Mouse (Mus musculus) adrenal gland, adult 8-10 months (tissue): ENCODE data around the gene Wipf3. TPM values are rescaled to one million over a fixed set of nuclear protein-coding genes. Genes with fewer than 3 reads are reported as not detected.

Source experiments
- DNase-seq: peaks from one replicate; pipeline ENCODE4 v3.0.0; 2022
- total RNA-seq, 4 experiments: library from RNA; stranded (reverse); gene quantifications; 2 replicates each; pipeline ENCODE4 v1.2.4; 2022

The Wipf3 gene
- total RNA-seq, 4 experiments from 2014 or later: 1.3 to 3.3 (median 2.7) TPM

DNA sequence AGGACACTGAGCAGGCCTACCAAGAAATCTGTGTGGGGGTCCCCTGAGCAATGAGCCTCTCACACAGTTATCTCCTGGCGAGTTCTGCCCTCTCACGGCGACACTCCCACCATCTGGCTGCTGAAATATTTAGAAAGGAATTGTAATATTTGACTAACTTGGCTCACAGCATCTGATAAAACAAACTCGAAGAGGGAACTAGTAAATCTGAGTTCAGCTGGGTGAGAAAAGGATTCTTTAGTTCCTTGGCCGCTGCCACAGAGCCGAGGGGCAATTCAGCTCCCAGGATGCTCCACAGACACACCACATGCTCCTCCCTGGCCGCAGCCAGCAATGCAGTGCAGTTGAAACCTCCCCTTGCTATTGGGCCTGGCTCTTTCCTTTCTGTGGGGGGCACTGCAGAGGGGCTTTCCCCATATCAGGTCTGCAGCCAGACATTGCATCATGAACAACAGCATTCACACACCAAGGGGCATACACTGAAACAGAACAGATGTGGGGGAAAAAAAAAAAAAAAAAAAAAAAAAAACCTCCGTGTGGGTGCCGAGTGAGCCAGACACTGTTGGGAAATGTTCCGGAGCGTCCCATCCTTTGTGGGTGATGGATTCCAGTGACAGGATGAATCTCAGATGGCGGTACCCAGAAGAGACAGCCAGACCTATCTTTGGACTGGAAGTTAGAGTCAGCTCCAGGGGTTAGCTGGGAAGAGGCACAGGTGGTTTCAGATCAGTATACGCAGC, 3.6 kb downstream of the Wipf3 start:
- DNase-seq: no peak

DNA sequence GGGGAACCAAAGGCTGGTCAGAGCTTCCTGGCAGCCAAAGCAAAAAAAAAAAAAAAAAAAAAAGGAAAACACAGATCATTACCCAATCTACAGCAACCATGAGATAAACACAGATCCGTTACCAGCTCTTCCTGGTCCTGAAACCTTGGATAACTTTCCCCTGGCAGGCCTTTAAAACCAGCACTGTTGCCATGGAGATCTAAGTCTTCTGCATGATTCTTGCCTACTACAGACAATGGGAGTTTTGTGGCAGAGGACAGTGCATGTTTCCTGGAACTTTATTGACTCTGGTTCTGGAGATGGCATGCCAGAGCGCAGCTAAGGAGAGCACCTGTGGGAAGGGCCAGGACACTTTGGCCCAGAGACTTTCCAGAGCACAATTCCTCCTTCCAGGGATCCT, 4.8 kb downstream of the Wipf3 start:
- DNase-seq: no peak

GRCm38 (mm10) chr6:54435663-54436062, 6.3 kb downstream of the Wipf3 start:
- no peak for DNase-seq

DNA sequence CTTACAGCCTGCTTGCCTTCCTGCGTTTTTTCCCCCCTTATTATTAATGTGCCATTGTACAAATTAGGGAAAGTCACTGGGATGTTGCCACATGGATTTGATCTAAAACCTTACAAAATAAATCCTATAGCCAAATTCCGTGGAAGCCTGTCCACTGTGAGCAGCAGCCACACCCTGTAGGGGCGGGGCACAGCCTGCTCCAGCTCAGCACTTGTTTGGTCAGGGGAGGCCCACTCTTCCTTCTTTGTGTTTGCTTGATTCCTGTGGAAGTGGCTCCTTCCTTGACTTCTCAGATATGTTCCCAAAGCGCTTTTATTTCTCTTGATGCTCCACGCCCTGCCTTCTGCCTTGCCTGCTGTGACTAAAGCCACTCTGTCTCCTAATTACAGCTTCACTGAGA, 6.9 kb downstream of the Wipf3 start:
- DNase-seq: no peak

GRCm38 (mm10) chr6:54438510-54438909, 9.1 kb downstream of the Wipf3 start:
- no peak for DNase-seq

- DNase-seq: no peak
These were observed 11.3 kb downstream of the Wipf3 start for GRCm38 (mm10) chr6:54440658-54441057.

- DNase-seq: no peak
These were observed 14.3 kb downstream of the Wipf3 start for GRCm38 (mm10) chr6:54443657-54444056.

- no peak for DNase-seq
These were observed 14.7 kb downstream of the Wipf3 start for GRCm38 (mm10) chr6:54444086-54444485.

DNA sequence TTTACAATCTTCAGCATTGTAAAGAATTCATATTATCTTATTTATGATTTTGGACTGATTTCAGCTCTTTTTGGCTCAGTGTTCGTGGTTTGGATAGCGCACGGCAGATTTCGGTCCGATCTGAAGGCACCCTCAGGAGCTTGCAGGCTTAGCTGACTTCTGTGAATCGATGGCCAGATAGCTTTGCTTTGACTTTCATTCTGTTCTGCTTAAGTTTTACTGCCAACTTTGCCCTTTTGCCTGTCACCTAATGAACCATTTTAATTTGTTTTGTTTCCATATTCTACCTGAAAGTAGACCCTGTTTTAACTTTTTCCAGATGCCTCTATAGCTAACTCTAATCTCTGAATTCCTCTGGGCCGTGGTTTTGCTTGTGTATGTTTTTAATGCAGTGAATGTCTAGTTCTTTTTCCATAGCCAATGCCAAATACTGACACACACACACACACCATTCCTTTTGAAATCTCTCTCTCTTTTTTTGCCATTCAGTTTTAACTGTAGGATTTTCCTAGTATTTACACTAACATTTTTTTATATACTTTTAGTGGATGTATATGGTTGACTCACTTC, 15.9 kb downstream of the Wipf3 start:
- DNase-seq: no peak

DNA sequence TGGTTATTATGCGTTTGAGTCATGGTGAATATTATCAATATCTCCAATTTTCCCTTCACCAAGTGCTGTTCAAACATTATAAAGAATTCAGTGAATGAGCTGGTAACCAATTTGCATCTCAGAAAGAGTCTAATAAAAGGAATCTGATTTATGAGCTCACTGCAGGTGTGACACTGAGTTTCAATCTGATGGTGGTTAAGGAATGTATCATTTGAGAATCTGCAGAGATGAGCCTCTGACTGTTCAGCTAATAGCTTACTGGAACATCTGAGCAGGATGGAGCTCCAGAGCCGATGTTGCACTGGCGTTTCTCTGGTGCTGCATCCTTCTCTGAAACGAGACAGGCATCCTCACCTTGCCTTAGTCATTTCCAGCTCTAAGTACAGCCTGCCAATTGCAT, 17.9 kb downstream of the Wipf3 start:
- no peak for DNase-seq

- DNase-seq: no peak
These were observed 30.3 kb downstream of the Wipf3 start for GRCm38 (mm10) chr6:54459661-54460060.

DNA sequence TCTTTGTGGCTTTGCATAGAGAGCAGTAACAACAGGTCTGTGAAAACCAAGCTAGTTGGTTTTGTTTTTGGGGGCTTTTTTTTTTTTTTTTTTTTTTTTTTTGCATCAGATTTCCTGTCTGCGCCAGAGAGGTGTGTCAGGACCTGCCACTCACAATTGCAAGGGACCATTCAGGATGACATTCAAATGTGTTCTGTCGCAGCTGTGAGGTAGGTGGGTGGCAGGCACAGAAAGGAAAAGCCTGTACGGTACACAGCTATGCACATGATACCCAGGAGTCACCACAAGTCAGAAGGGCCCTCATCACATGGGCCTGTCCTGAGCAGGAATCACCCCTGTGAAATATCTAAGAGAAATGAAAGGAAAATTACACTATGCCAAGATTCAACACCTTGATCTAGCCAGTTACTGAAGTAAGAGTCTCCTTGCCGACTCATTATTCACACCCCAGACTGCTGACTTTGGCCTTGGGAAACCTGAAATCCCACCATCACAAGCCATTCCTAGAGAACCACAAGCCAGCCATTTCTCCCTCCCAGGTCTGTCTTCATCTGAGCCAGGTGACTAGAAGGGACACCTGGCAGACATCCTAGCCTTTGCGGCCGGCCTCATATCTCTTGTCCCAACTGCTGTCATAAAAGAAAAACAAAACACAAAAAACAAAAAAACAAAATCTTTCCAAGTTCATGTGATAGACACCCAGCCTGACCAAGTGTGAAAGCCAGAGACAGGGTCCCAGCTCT, 30.9 kb downstream of the Wipf3 start:
- no peak for DNase-seq

DNA sequence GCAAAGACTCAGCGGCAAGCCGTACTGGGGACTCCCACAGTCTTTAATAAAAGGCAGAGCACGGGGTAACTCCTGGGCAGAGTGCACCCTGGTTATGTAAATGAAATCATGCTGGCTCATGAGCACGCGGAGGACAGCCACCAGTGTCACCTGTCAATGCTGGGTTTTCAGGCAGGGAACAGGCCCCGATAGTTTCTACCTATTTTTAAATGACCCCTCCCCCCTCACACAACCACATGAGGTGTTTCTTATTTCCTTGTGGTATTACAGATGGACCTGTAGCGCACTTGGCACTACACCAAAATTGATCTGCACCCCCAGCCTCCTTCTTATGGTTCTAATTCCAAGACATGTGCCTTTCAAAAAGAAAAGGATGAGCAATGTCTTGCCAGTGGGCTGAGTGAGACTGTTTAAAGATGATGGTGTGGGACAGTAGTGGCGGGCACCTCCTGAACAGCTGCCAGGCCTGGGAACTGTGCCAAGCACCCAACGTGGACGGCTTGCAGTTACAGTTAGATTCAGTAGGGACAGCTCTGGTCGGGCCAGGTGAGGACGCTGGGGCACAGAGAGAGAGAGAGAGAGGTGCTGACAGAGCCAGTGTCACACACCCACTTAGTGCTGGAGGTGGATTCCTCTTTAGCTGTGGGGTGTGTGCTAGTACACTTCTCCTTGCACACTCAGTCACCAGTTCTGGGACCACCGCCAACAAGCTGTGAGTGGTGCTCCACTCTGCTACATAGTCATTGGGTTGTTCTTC, 31.7 kb downstream of the Wipf3 start:
- no peak for DNase-seq

DNA sequence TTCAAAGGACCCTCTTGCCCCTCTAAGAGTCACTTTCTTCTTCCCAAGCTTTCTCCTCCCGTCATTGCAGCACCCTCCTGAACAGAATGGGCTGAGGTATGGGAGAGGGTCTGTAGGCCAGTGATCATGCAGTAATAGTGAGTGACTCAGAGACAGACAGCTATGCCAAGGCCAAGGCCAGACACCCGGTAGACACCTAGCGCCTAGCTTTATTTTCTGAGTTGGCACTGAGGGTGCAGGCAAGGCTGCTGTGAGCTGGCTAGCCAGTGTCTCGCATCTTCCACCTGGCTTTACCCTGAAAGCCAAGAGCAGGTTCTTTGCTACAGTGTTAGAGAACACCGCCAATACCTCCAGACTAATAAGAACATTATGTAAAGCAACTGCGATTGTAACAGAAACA, 33.4 kb downstream of the Wipf3 start:
- peak; percentile 45 for DNase-seq

DNA sequence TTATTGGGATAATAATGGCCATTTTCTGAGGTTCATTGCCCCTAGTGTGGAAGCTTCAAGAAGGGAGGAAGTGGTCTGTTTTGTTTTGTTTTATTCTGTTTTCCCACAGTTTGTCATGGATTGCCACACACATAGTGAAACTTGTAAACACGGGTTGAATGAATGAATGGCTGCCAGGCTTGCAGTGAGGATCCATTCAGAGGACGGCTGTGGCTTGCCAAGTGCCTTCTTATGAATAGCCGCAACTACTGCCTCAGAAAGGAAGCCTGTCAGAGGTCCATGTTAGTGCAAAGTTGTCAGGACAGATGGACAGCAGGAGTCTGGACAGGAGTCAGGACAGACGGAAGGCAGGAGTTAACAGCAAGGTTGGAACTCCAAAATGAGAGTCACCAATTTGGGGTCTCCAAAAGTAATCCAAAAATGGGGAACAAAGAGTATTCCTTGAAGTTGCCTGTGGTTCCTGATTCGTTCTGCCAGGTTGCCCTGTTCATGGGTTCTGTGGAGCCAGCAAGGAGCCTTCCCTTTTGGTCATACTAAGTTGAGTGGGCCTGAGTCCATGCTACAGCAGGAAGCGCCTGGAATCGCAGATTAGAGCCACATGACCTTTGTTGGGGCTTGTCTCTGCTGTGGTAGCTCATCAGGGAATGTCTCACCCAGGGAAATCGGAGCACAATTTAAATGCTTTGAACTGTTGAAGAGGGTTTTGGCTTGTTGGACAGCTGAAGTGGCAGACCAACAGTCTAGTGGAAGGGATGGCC, 34.5 kb downstream of the Wipf3 start:
- DNase-seq: no peak

DNA sequence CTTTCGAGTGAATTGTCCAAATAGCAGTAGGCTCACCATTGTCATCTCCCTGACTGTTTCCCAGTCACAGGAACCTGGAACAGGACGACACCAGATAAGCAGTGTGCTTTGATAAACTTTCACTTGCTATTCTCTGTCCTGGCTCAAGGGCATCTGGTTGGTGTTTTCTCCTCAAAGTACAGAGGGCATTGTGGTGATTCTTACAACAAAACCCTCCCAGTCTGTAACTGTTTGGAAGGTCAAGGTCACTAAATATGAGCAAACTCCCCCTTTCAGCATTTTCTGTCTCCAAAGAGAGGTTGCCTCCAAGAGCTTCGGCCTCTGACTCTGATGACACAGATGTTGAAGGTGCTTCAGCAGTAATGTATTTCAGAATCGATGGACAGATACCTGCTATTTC, 35.5 kb downstream of the Wipf3 start:
- no peak for DNase-seq

DNA sequence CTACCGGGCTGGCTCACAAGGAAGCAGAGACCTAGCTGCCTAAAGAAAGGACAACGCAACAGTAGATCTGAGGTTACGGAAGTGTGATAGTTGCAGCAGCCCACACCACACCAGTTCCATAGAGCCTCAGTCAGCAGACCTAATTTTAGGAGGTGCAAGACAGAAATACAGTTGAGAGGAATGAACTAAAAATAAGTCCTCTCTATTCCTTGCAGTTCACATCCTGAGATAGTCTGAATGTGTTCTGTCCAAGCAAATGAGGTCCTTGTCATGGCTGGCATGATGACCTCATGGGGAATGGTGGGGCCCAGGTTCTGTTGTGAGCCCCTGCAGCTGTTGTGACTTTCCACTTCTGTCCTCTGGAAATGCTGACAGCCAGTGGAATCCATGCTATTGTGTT, 38.0 kb downstream of the Wipf3 start:
- DNase-seq: no peak

DNA sequence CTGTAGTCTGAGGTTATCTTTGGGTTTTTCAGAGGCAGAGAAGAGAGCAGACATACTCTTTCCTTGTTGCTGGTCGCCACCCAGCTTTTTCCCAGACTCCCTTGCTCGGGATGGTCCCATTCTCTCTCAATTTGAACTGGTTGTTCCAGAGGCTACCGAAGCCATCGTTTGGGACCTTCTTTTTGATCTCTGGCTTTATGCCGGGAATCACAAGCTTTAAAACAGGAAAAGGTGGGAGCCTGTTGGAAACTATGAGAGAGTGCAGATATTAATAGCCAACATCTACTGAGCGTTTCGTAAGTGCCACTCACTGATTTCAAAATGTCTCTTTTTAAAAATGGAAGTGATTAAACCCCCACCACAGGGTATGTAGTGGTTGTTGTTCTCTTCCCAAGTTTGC, 42.5 kb downstream of the Wipf3 start:
- no peak for DNase-seq

DNA sequence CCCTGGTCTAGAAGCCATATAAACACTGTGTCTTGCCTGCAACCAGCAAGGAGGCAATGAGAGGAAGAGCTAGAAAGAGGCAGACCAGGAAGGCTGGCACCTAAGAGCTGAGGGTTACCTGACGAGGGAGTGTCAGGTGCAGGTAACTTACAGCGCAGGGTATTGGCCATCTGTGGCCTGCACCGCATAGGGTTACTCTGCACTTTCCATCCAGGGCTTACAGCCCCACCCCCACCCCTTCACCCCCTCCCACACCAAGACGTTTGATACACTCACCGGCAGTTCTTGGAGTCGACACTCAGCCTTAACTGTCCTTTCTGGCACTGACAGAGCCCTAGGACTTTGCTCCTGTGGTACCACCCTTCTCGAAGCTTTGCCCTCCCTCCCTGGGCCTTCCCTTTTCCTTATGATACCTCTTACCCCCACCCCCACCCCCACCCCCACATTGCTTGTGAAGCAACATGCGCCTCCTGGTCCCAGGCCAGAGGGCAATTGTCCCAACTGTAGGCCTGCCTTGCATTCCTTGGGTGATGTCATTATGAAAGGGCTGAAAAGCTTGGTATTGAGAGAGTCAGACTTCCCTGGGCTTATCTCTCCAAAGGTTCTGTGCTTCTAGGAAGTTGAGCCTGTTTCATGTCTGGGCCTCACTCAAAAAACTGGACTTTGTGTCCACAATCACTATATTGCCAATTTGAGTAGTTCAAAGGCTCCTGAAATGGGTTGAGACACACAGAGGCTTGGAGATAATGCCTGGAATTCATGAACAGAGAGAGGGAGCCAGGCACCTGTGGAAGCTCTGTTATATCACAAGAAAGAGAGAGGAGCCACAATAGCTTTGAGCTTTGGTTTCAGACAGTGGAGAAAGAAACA, 43.7 kb downstream of the Wipf3 start:
- DNase-seq: no peak

DNA sequence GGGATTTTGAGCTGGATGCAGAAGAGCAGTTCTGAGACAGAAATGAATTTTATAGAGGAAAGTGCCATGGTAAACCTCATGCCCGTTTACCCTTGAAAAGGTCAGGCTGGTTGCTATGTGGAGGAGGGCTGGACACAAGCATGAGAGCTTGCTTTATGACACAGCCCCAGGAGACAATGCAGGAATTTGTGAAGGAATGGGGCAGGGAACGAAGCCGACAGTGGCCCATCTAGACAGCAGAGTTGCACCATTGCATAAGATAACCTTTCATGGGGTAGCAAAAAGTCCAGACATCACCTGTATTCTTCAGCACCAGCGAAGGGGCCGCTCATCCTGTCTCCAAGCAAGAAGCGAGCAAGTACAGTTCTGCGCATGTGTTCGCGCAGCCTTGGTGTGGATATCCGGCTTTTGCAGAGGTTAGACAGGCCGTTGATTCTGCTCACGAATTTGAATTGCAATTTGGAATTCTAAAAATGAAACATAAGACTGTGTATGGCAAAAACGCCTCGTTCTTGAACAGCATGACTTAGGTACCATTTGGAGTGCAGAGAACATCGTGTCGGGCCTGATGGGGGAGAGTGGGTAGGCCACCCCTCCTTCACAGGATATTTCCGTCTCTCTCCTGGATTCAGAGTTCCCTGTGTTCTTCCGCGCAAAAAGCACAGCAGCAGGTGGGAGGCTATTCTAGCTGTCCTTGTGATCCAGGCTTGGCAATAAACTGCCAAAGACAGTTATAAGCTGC, 46.7 kb downstream of the Wipf3 start:
- no peak for DNase-seq
